Mouse (Mus musculus): Measurements from ENCODE around the gene Gm20683. TPM values are rescaled to one million over a fixed set of nuclear protein-coding genes. Genes with fewer than 3 reads are reported as not detected.

The Gm20683 gene
- polyA plus RNA-seq, 1 experiment from 2014 or later, result 3.4 TPM

DNA sequence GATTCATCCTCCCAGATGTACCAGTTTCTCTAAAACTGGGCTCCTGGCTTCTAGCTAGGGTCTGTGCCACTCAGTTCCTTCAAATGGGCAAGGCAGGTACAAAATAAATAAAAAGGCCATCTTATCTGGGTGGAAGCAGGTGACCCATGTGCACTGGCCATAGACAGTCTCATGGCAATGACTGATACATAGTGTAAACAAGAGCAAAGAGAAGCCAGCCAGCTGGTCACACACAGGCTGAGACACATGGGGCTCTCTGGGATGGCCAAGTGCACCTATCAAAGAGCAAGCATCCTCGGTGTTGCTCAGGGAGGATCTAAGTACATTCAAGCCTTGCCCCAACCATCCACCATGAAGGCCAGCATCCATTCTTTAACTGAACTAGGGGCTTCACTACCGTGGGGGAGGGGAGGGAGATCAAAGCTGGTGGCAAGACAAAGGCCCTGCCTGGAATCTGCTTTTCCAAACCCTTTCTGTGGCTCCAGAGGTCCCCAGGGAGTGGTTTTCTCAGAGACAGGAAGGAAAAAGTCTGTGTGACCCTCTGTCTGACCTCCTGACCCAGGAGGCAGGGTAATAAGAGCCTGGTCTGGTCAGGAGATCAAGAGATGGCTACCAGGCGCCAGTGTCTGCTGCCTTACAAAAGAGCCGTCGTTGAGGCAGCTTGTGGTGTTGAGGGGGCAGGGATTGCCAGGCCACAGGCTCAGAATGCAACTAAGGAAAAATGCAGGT is 39.5 kb upstream of the Gm20683 start:
- Histone ChIP-seq H3K4me3 (replicated peaks; ENCODE audit: low read length) (no peak overlapping the region), H3K4me2 (ENCODE audit: low read depth, low read length) (no peak overlapping the region), H3K36me3 (ENCODE audit: control insufficient read depth, insufficient read depth, low read length) (peaks cover 15% of the 10 kb centered on the region), H3K4me1 (ENCODE audit: control insufficient read depth, insufficient read depth, low read length) (peaks cover 18% of the 10 kb centered on the region), H3K9ac (ENCODE audit: low read length) (no peak overlapping the region), H3K27ac (ENCODE audit: low read length) (no peak overlapping the region), H3K9me3 (replicated peaks; ENCODE audit: control insufficient read depth, low read length) (no peaks in the 10 kb centered on the region), H3K27me3 (ENCODE audit: control insufficient read depth, insufficient read depth, low read length) (no peaks in the 10 kb centered on the region)
- WGBS, result 20% methylated on average over 5 of the region's 5 CpGs
- no peak for ATAC-seq (ENCODE audit: insufficient read depth, low FRiP score)

GRCm38 (mm10) chr17:25880196-25880910 is 38.8 kb upstream of the Gm20683 start, which contains the start of gene Wfikkn1:
TSS of gene Wfikkn1 (minus strand) at chr17:25880858.
- ATAC-seq (ENCODE audit: insufficient read depth, low FRiP score), result no peak
- Histone ChIP-seq H3K4me3 (replicated peaks; ENCODE audit: low read length) (no peak within 1 kb of the TSS), H3K27me3 (ENCODE audit: control insufficient read depth, insufficient read depth, low read length) (no peaks in the 10 kb centered on the region), H3K36me3 (ENCODE audit: control insufficient read depth, insufficient read depth, low read length) (peaks cover 15% of the 10 kb centered on the region), H3K4me2 (ENCODE audit: low read depth, low read length) (no peak within 1 kb of the TSS), H3K4me1 (ENCODE audit: control insufficient read depth, insufficient read depth, low read length) (peaks cover 21% of the 10 kb centered on the region), H3K9ac (ENCODE audit: low read length) (no peak within 1 kb of the TSS), H3K9me3 (replicated peaks; ENCODE audit: control insufficient read depth, low read length) (no peaks in the 10 kb centered on the region), H3K27ac (ENCODE audit: low read length) (no peak within 1 kb of the TSS)
- 32% methylated on average over 5 of the region's 5 CpGs for WGBS

GRCm38 (mm10) chr17:25879750-25880149 is 38.2 kb upstream of the Gm20683 start:
- no peak for ATAC-seq (ENCODE audit: insufficient read depth, low FRiP score)
- no peak overlapping the region for H3K4me3 ChIP-seq (replicated peaks; ENCODE audit: low read length)
- no peak overlapping the region for H3K4me2 ChIP-seq (ENCODE audit: low read depth, low read length)
- peaks cover 21% of the 10 kb centered on the region for H3K4me1 ChIP-seq (ENCODE audit: control insufficient read depth, insufficient read depth, low read length)
- no peak overlapping the region for H3K9ac ChIP-seq (ENCODE audit: low read length)
- no peak overlapping the region for H3K27ac ChIP-seq (ENCODE audit: low read length)
- peaks cover 15% of the 10 kb centered on the region for H3K36me3 ChIP-seq (ENCODE audit: control insufficient read depth, insufficient read depth, low read length)
- H3K9me3 ChIP-seq (replicated peaks; ENCODE audit: control insufficient read depth, low read length), result no peaks in the 10 kb centered on the region
- 75% methylated on average over 8 of the region's 8 CpGs for WGBS
- no peaks in the 10 kb centered on the region for H3K27me3 ChIP-seq (ENCODE audit: control insufficient read depth, insufficient read depth, low read length)

DNA sequence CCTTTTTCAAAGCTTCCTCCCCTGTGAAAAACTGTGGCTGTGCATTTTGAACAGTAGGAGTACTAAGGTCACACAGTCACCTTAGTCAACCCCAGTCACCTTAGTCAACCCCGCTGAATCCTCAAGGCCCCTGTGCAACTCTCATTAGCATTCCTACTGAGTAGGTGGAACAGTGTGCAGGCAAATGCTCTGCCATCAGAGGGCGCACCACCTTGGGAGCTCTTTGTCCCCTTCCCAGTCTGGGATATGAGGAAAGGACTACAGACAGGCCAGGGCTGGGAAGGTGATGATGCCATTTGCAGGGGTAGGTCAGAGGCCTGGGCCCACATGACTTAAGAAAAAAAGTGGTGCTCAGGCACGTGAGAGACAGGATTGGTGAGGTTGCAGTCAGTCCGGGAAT is 37.7 kb upstream of the Gm20683 start:
- H3K4me2 ChIP-seq (ENCODE audit: low read depth, low read length), result no peak overlapping the region
- H3K27ac ChIP-seq (ENCODE audit: low read length), result no peak overlapping the region
- ATAC-seq (ENCODE audit: insufficient read depth, low FRiP score), result no peak
- H3K36me3 ChIP-seq (ENCODE audit: control insufficient read depth, insufficient read depth, low read length), result peaks cover 10% of the 10 kb centered on the region
- no peak overlapping the region for H3K9ac ChIP-seq (ENCODE audit: low read length)
- no peaks in the 10 kb centered on the region for H3K27me3 ChIP-seq (ENCODE audit: control insufficient read depth, insufficient read depth, low read length)
- H3K4me1 ChIP-seq (ENCODE audit: control insufficient read depth, insufficient read depth, low read length), result peaks cover 25% of the 10 kb centered on the region
- H3K9me3 ChIP-seq (replicated peaks; ENCODE audit: control insufficient read depth, low read length), result no peaks in the 10 kb centered on the region
- no peak overlapping the region for H3K4me3 ChIP-seq (replicated peaks; ENCODE audit: low read length)
- 63% methylated on average over 4 of the region's 4 CpGs for WGBS

GRCm38 (mm10) chr17:25878611-25879180 is 37.1 kb upstream of the Gm20683 start:
- H3K36me3 ChIP-seq (ENCODE audit: control insufficient read depth, insufficient read depth, low read length), result peaks cover 10% of the 10 kb centered on the region
- H3K9me3 ChIP-seq (replicated peaks; ENCODE audit: control insufficient read depth, low read length), result no peaks in the 10 kb centered on the region
- WGBS, result 92% methylated on average over 19 of the region's 19 CpGs
- no peak for ATAC-seq (ENCODE audit: insufficient read depth, low FRiP score)
- no peak overlapping the region for H3K4me2 ChIP-seq (ENCODE audit: low read depth, low read length)
- peaks cover 29% of the 10 kb centered on the region for H3K4me1 ChIP-seq (ENCODE audit: control insufficient read depth, insufficient read depth, low read length)
- H3K27ac ChIP-seq (ENCODE audit: low read length), result no peak overlapping the region
- H3K27me3 ChIP-seq (ENCODE audit: control insufficient read depth, insufficient read depth, low read length), result no peaks in the 10 kb centered on the region
- H3K4me3 ChIP-seq (replicated peaks; ENCODE audit: low read length), result no peak overlapping the region
- H3K9ac ChIP-seq (ENCODE audit: low read length), result no peak overlapping the region

DNA sequence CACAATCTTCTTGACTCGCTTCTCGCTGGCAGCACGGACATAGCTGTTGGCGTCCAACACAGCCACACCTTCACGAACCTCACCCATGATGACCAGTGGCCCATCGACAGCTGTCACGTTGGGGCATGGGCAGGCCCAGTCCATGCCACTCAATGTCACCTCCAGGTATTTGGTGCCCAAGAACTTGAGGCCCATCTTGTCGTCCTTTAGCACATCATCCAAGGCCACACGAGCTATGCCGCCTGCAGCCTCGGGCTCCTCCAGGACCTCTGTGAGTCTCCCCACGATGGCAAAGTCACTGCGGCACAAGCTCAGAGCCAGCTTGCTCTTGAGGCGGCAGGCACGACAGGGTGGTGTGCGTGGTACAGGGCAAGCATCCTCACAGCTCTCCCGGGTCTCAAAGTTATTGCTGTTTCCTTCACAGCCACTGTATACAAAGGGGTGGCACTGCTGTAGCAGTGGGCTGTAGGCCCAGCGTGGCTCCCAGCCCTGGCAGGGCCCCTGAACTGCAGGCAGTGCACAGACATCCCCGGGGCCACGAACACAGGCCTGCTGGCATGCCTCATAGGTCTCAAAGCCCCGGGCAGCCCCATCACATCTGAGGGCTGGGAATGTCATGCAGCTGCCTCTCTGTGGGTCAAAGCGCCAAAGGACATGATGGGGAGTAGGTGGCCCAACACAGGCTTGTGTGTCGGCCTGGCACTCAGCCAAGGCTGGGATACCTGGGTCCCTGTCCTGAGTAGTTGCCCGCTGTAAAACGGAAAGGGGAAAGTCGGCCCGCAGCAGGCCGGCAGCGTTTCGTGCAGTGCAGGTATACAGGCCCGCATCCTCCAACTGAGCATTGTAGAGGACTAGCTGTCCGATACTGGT is 36.4 kb upstream of the Gm20683 start:
- ATAC-seq (ENCODE audit: insufficient read depth, low FRiP score), result no peak
- H3K4me3 ChIP-seq (replicated peaks; ENCODE audit: low read length), result no peak overlapping the region
- no peaks in the 10 kb centered on the region for H3K9me3 ChIP-seq (replicated peaks; ENCODE audit: control insufficient read depth, low read length)
- H3K27ac ChIP-seq (ENCODE audit: low read length), result no peak overlapping the region
- no peak overlapping the region for H3K4me2 ChIP-seq (ENCODE audit: low read depth, low read length)
- peaks cover 29% of the 10 kb centered on the region for H3K4me1 ChIP-seq (ENCODE audit: control insufficient read depth, insufficient read depth, low read length)
- H3K27me3 ChIP-seq (ENCODE audit: control insufficient read depth, insufficient read depth, low read length), result no peaks in the 10 kb centered on the region
- H3K9ac ChIP-seq (ENCODE audit: low read length), result no peak overlapping the region
- WGBS, result 91% methylated on average over 32 of the region's 32 CpGs
- peaks cover 7% of the 10 kb centered on the region; the same call in 1 of the 2 replicates for H3K36me3 ChIP-seq (ENCODE audit: control insufficient read depth, insufficient read depth, low read length)

GRCm38 (mm10) chr17:25877025-25877424 is 35.5 kb upstream of the Gm20683 start:
- H3K27me3 ChIP-seq (ENCODE audit: control insufficient read depth, insufficient read depth, low read length), result no peaks in the 10 kb centered on the region
- H3K9ac ChIP-seq (ENCODE audit: low read length), result no peak overlapping the region
- no peaks in the 10 kb centered on the region for H3K9me3 ChIP-seq (replicated peaks; ENCODE audit: control insufficient read depth, low read length)
- no peak for ATAC-seq (ENCODE audit: insufficient read depth, low FRiP score)
- H3K4me2 ChIP-seq (ENCODE audit: low read depth, low read length), result no peak overlapping the region
- H3K4me1 ChIP-seq (ENCODE audit: control insufficient read depth, insufficient read depth, low read length), result peaks cover 29% of the 10 kb centered on the region
- H3K27ac ChIP-seq (ENCODE audit: low read length), result no peak overlapping the region
- WGBS, result 88% methylated on average over 3 of the region's 3 CpGs
- H3K36me3 ChIP-seq (ENCODE audit: control insufficient read depth, insufficient read depth, low read length), result peaks cover 7% of the 10 kb centered on the region; the same call in 1 of the 2 replicates
- no peak overlapping the region for H3K4me3 ChIP-seq (replicated peaks; ENCODE audit: low read length)

DNA sequence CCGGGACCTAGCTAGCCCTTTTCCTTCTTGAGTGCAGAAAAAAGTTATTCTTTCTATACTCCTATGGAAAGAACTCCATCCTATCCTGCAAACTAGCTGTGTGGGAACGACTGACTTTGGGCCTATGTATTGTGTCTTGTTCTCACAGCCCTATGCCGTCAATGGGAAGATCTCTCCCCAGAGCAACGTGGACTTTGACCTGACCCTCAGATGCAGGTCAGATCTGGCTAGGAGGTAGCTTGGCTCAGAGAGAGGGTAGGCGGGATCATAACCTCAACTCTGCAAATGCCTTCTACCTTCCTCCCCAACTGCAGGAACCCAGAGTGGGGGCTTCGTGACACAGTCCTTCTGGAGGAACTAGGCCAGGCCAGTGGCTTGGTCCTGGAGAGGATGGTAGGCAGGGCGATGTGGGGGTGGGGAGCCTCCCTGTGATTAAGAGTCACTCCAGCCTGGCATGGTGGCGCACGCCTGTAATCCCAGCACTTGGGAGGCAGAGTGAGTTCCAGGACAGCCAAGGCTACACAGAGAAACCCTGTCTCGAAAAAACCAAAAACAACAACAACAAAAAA is 34.9 kb upstream of the Gm20683 start:
- H3K9ac ChIP-seq (ENCODE audit: low read length), result peak overlapping the region; percentile 85
- WGBS, result 58% methylated on average over 10 of the region's 10 CpGs
- no peak overlapping the region for H3K27ac ChIP-seq (ENCODE audit: low read length)
- H3K4me3 ChIP-seq (replicated peaks; ENCODE audit: low read length), result peak overlapping the region; percentile 93
- peak overlapping the region; percentile 90 for H3K4me2 ChIP-seq (ENCODE audit: low read depth, low read length)
- no peaks in the 10 kb centered on the region for H3K27me3 ChIP-seq (ENCODE audit: control insufficient read depth, insufficient read depth, low read length)
- no peak for ATAC-seq (ENCODE audit: insufficient read depth, low FRiP score)
- H3K36me3 ChIP-seq (ENCODE audit: control insufficient read depth, insufficient read depth, low read length), result peaks cover 7% of the 10 kb centered on the region; the same call in 1 of the 2 replicates
- peaks cover 27% of the 10 kb centered on the region for H3K4me1 ChIP-seq (ENCODE audit: control insufficient read depth, insufficient read depth, low read length)
- H3K9me3 ChIP-seq (replicated peaks; ENCODE audit: control insufficient read depth, low read length), result no peaks in the 10 kb centered on the region

Measured in stomach, embryonic 16.5 days (tissue).